Mouse (Mus musculus) small intestine, adult 2 months (tissue): ENCODE results near the gene Tmem209.

Experiments used
- CTCF ChIP-seq: fragments of 200-500 bp; IDR thresholded peaks from 2 replicates; pipeline ENCODE4 v1.5.1; 2012; ENCODE audit warnings: low read depth, mild to moderate bottlenecking, control low read depth, inconsistent platforms, low read length, moderate library complexity, mixed read lengths; ENCODE audit not compliant: insufficient replicate concordance, insufficient read length; ENCODE audit errors: extremely low read depth
- POLR2A ChIP-seq: fragments of 200-500 bp; IDR thresholded peaks from 2 replicates; pipeline ENCODE4 v1.6.1; 2012; ENCODE audit warnings: low read depth, mild to moderate bottlenecking, control low read depth, inconsistent platforms, low read length, moderate library complexity

- TF ChIP-seq CTCF = no peak
- TF ChIP-seq POLR2A = no peak
These were observed 48.7 kb downstream of the Tmem209 start for GRCm38 (mm10) chr6:30460750-30461446.
